Mouse (Mus musculus) frontal cortex, postnatal 36 days (tissue): ENCODE results near the gene Zfp697.
"Not testable (repeated sequence)": the region's sequence is repeated elsewhere in the genome, so short reads cannot be mapped to it uniquely, and the experiment has no call there.

Experiments used
- DNase-seq, 2 experiments: peaks; one replicate each; pipeline ENCODE4 v3.0.0; 2022; ENCODE audit warnings: low spot score in 2 of 2

Zfp697 gene

GRCm38 (mm10) chr3:98630152-98630551 is 247.9 kb downstream of the Zfp697 start, which contains the start of gene Hsd3b5:
TSS of gene Hsd3b5 (minus strand) at chr3:98630252.
- no peak for DNase-seq

GRCm38 (mm10) chr3:98635145-98635544 is 252.9 kb downstream of the Zfp697 start:
- DNase-seq, result no peak

DNA sequence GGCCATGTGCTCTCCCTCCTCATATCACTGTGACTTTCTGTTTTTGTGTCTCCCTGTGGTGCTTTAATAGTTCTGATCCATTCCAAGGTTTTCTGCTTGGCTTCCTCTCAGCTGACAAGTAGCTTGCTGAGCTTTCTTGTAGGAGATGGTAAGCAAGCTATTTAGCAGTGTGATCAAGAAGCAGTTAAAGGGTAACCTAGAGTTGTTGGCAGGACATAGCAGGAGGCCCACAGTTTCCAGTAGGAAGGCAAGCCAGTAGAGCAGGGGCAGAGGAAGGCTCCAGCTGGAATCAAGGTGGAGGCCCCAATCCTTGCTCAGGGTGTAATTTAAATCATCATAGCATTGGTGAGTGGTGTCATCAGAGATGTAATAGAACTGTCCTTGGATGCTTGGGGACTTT is 298.5 kb downstream of the Zfp697 start:
- no peak for DNase-seq

DNA sequence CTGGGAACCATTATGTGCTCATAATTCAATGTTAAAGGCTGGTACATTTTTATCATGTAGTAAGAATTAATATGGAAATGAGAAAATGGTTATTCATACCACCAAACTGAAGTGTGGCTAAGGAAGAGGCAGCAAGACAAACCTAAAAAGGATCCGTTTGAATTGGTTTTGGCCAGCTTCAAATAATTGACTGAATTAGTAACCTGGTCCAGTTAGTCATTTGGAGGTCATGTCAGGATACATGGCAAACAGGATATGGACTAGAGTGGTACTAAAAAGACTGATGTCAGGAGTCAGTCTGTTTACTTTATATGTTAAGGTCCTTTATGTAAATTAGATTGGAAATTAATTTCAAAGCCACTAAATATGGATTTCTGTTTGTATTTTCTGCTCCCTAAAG is 300.1 kb downstream of the Zfp697 start:
- no peak for DNase-seq

- DNase-seq, result no peak
These were observed 338.5 kb downstream of the Zfp697 start for GRCm38 (mm10) chr3:98720740-98721139.

DNA sequence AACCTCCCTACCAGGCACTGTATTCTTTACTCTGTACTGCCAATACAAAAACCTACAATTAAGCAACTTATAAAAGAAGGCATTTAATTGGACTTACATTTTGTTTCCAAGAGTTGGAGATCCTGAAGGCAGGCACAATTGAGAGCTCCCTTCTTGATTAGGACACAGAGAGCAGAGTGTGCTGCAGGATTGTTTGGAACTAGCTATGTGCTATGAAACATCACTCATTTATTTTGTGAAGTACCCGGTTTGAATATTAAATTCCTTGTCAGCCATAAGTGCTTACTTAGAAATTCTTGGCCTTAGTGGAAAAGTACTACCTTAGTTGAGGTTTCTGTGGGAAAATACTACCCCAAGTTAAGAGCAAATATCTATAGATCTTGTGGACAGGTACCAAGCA is 342.1 kb downstream of the Zfp697 start, which contains the start of gene Hsd3b2:
Gene Hsd3b2 (minus strand): TSS at position 168 of the 400 bp plus-strand sequence.
- no peak for DNase-seq

DNA sequence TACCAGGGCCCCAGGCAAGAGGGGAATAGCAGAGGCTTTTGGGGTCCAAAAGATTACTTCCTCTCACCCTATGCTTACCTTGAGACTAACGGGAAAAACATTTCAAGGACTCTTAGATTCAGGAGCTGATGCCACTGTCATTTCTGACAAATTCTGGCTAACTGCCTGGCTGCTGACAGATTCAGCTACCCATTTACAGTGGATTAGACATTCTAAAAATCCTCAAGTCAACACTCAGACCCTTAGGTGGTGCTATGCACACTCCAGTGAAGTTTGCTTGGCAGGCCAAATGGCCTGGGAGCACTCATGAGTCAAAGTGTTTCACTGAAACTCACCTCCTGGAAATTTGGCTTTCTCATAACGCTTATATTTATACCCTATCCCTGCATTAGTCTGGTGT is 344.0 kb downstream of the Zfp697 start:
- DNase-seq, result no peak

- no peak for DNase-seq
These were observed 351.5 kb downstream of the Zfp697 start for GRCm38 (mm10) chr3:98733724-98734123.

DNA sequence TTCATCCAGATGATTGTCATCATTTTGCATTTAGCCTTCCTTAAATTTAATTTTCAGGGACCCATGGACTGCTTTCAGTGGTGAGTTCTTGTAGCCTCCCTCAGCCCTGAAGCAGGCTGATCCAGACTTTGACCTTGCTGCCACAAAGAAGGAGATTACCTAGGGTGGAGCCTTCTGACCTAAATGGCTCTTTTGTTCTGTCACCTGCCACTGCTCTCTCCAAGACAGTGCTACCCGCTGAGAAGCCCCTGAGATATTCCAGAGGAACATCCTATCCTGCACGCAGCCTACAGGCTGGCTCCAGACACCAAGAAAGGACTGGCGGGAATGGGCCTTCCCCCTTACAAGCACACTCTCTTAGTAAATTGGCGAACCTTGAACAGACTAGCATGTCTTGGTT is 352.1 kb downstream of the Zfp697 start:
- DNase-seq, result no peak

DNA sequence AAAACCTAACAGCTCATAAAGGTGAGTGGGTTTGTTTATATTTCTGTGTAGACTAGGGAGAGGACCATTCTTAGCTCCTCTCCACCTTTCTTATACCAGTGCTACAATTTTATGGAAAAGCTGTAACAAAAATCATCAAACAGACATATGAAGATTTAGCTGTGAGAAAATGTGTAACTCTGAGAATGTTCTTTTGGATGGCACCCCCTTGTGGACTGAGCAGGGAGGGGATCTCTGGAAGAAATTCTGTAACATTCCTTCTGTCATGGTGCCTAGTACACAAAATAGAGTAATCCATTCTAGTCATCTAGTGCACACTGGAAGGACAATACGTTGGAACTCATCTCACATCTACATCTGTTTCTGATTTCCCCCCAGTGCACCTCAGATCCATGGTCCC is 358.8 kb downstream of the Zfp697 start:
- not testable (repeated sequence) for DNase-seq

DNA sequence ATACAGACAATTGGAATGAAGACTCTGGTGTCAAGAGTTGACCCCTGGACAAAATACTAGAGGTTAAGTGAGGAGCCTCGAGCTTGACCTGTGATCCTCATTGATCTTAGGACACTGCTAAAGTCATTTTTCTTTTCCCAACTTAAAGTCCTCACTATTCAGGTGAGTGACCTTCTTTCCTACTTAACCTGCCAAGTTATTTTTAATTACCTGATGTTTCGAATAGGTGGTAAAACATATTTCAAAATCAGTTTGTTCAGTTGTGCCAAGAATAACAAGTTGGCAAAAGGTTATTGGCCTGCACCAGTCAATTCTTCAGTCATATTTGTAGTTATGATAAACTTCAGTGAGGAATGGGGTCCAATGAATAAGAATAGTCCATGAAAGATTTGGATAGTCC is 369.9 kb downstream of the Zfp697 start:
- no peak for DNase-seq

DNA sequence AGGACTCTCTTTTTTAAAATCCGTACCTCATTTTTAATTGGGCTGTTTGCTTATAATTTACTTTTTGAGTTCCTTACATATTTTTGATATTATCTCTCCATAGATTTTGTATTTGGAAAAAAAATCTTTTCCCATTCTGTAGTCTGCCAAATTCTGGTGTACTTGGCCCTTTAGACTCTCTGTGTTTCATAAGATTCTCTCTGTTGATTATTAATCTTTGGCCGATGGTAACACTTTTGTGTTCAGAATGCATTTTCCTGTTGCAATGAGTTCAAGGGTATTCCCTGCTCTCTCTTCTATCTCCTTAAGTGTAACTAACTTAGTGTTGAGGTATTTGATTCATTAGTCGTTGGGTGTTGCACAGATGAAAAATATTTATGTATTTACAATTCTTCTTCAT is 374.6 kb downstream of the Zfp697 start:
- no peak for DNase-seq

GRCm38 (mm10) chr3:98764155-98764554 is 381.9 kb downstream of the Zfp697 start:
- no peak for DNase-seq

DNA sequence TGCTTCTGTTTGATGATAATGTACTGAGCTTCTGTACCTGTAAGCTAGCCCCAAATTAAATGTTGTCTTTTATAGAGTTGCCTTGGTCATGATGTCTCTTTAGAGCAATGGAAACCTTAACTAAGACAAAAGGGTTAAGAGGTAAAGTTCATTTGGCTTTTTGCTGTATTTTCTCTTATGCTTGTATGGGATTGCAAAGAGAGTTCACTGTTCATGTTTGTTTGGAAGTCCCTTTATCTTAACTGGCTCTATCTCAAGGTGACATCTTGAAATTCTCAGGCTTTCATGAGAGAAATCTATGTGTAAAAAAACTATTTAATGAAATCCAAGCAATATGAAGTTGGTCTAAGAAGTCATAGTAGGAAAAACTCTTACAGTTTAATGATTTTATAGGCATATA is 398.7 kb downstream of the Zfp697 start:
- no peak for DNase-seq

DNA sequence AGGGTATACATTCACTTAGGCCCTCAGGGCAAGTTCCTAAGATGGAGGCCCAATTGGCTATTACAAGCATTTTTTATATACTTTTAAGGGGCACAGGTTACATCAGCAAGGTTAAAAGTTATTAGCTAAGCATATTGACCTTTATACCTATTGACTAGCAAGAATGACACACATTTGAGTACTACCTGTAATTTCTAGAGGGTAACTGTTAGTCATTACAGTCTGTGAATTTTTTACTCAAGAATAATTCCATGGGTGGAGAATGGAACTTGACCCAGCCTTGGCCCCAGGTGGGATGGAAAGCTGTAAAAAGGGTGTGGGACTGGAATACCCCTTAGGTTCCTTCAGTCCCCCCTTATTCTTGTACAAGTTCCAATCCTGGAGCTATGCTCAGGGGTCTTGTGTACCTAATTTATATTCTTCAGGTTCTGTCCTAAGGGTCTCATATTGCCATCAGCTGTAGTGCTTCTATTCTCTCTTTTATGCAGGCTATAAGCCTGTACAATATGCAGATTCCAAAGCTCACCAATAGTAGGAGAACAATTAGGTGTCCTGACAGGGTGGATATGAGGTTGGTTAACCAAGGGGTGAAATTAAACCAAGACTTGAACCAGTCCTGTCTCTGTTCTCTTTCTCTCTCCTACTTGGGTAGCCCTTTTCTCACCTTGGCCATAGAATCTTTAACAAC is 400.1 kb downstream of the Zfp697 start:
- no peak for DNase-seq

- DNase-seq, result no peak
These were observed 404.3 kb downstream of the Zfp697 start for GRCm38 (mm10) chr3:98786551-98786950.
